Mouse (Mus musculus) hindbrain, embryonic 16.5 days (tissue): ENCODE measurements at regions not wholly inside any gene's neighbourhood (a gene's known extent, or its start where the extent isn't known, plus 50 kb on each side); places are given as distances from the start of the nearest gene placed in this dataset.

Source experiments
- ATAC-seq: fragments of 200-750 bp; cut with Nextera tagmentation; 2 replicates; pipeline ENCODE4 v1.8.0; 2017; ENCODE audit warnings: moderate TSS enrichment, moderate library complexity
- H3K27ac ChIP-seq: fragments of 300-500 bp; sonication (generic); 2 replicates; pipeline ENCODE4 v1.5.1; 2014; ENCODE audit warnings: low read depth, mild to moderate bottlenecking, control low read depth, low read length, moderate library complexity
- H3K27me3 ChIP-seq: fragments of 300-500 bp; sonication (generic); replicated peaks from 2 replicates; pipeline ENCODE4 v1.6.1; 2014; ENCODE audit warnings: low read length; ENCODE audit not compliant: control insufficient read depth, insufficient read depth
- H3K36me3 ChIP-seq: fragments of 300-500 bp; sonication (generic); 2 replicates; pipeline ENCODE4 v1.6.1; 2014; ENCODE audit warnings: mild to moderate bottlenecking, low read length, moderate library complexity, mixed read lengths; ENCODE audit not compliant: control insufficient read depth, insufficient read depth
- H3K4me1 ChIP-seq: fragments of 300-500 bp; sonication (generic); 2 replicates; pipeline ENCODE4 v1.6.1; 2014; ENCODE audit warnings: low read depth, low read length; ENCODE audit not compliant: control insufficient read depth, insufficient read depth
- H3K4me2 ChIP-seq: fragments of 300-500 bp; sonication (generic); 2 replicates; pipeline ENCODE4 v1.6.1; 2014; ENCODE audit warnings: mild to moderate bottlenecking, low read length, control low read depth, moderate library complexity
- H3K4me3 ChIP-seq: fragments of 300-500 bp; sonication (generic); 2 replicates; pipeline ENCODE4 v1.5.1; 2014; ENCODE audit warnings: mild to moderate bottlenecking, low read length, control low read depth, moderate library complexity
- H3K9ac ChIP-seq: fragments of 300-500 bp; sonication (generic); 2 replicates; pipeline ENCODE4 v1.6.1; 2014; ENCODE audit warnings: low read depth, mild to moderate bottlenecking, control low read depth, low read length, moderate library complexity
- H3K9me3 ChIP-seq: fragments of 300-500 bp; sonication (generic); 2 replicates; pipeline ENCODE4 v1.6.1; 2014; ENCODE audit warnings: mild to moderate bottlenecking, low read length, moderate library complexity; ENCODE audit not compliant: control insufficient read depth
- WGBS: fragments of 180-500 bp; shearing (Covaris S2); extraction: QIAGEN DNeasy Blood & Tissue Kit; methylation state at CpG from one replicate; pipeline ENCODE4 v1.1.7; 2014; 5-methylcytosine and 5-hydroxymethylcytosine counted together

- no peaks in the 10 kb centered on the region for H3K27me3 ChIP-seq
- H3K4me2 ChIP-seq, result no peak overlapping the region
- WGBS, result 90% methylated on average over 8 of the region's 8 CpGs
- no peaks in the 10 kb centered on the region for H3K36me3 ChIP-seq
- no peak overlapping the region for H3K9ac ChIP-seq
- no peak overlapping the region for H3K27ac ChIP-seq
- no peaks in the 10 kb centered on the region for H3K4me1 ChIP-seq
- H3K9me3 ChIP-seq, result no peaks in the 10 kb centered on the region
- ATAC-seq, result no peak
- no peak overlapping the region for H3K4me3 ChIP-seq
These were observed 309.3 kb downstream of the 4933412E24Rik start for GRCm38 (mm10) chr15:59707081-59707480.
